Mouse (Mus musculus) hindbrain, embryonic 14.5 days (tissue): Measurements from ENCODE around the gene Krtap9-3. TPM values are rescaled to one million over a fixed set of nuclear protein-coding genes. Genes with fewer than 3 reads are reported as not detected.
"Not testable (repeated sequence)": the region's sequence is repeated elsewhere in the genome, so short reads cannot be mapped to it uniquely, and the experiment has no call there.

ENCODE experiments used
- ATAC-seq: fragments of 200-750 bp; cut with Nextera tagmentation; 2 replicates; pipeline ENCODE4 v1.8.0; 2017; ENCODE audit warnings: moderate number of reproducible peaks, mild to moderate bottlenecking, moderate TSS enrichment, moderate library complexity; ENCODE audit not compliant: low FRiP score
- DNase-seq: peaks from one replicate; pipeline ENCODE4 v3.0.0-alpha.2; 2015; ENCODE audit warnings: low spot score
- H3K27ac ChIP-seq: fragments of 300-500 bp; sonication (generic); 2 replicates; pipeline ENCODE4 v1.5.1; 2014; ENCODE audit warnings: mild to moderate bottlenecking, moderate library complexity
- H3K27me3 ChIP-seq: fragments of 300-500 bp; sonication (generic); 2 replicates; pipeline ENCODE4 v1.6.1; 2014; ENCODE audit warnings: mild to moderate bottlenecking, low read length, mixed read lengths; ENCODE audit not compliant: control insufficient read depth, insufficient read depth
- H3K36me3 ChIP-seq: fragments of 300-500 bp; sonication (generic); replicated peaks from 2 replicates; pipeline ENCODE4 v1.6.1; 2014; ENCODE audit not compliant: control insufficient read depth, insufficient read depth
- H3K4me1 ChIP-seq: fragments of 300-500 bp; sonication (generic); replicated peaks from 2 replicates; pipeline ENCODE4 v1.6.1; 2014; ENCODE audit warnings: antibody characterized with exemption, low read length, mixed read lengths; ENCODE audit not compliant: control insufficient read depth, insufficient read depth
- H3K4me2 ChIP-seq: fragments of 300-500 bp; sonication (generic); replicated peaks from 2 replicates; pipeline ENCODE4 v1.6.1; 2014; ENCODE audit warnings: mild to moderate bottlenecking, moderate library complexity
- H3K4me3 ChIP-seq: fragments of 300-500 bp; sonication (generic); replicated peaks from 2 replicates; pipeline ENCODE4 v1.5.1; 2014; ENCODE audit warnings: mild to moderate bottlenecking, low read length
- H3K9ac ChIP-seq: fragments of 300-500 bp; sonication (generic); 2 replicates; pipeline ENCODE4 v1.6.1; 2014
- H3K9me3 ChIP-seq: fragments of 300-500 bp; sonication (generic); 2 replicates; pipeline ENCODE4 v1.6.1; 2016; ENCODE audit warnings: low read length; ENCODE audit not compliant: control insufficient read depth
- WGBS: fragments of 180-500 bp; shearing (Covaris S2); extraction: QIAGEN DNeasy Blood & Tissue Kit; methylation state at CpG from one replicate; pipeline ENCODE4 v1.1.7; 2014; 5-methylcytosine and 5-hydroxymethylcytosine counted together
- polyA plus RNA-seq: library from polyadenylated mRNA; unstranded; fragments of >200 nt; fragmentation: Nextera tagmentation; extraction: Ambion mirVana; gene quantifications from 2 replicates; pipeline ENCODE4 v1.2.1, GENCODE M21; 2014

Gene Krtap9-3
- polyA plus RNA-seq, 1 experiment from 2014 or later: not detected

DNA sequence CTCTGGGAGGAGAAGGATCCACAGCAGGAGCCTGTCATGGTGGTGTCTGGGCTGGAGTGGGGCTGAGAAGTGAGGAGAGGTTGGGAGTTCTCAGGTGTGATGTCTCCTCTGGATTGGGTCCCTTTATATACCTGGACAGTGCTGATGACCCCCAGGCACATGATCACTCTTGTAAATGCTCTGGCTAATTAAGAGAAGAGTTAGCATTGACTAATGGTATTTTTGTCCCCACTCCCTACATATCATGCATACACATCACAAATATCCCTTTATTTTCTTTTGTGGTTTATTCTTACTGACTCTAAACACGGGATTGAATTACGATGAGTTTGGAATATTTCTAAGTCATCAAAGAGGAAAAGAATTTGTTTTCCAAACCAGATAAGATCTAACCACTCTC is 22.4 kb upstream of the Krtap9-3 start, which contains the start of gene Gm11562:
Gm11562 (minus strand) TSS at position 101 of the 400 bp plus-strand sequence.
- no peak within 1 kb of the TSS for H3K4me2 ChIP-seq
- H3K9ac ChIP-seq: no peak within 1 kb of the TSS
- no peaks in the 10 kb centered on the region for H3K9me3 ChIP-seq
- H3K4me1 ChIP-seq: no peaks in the 10 kb centered on the region
- no peak for DNase-seq
- H3K27ac ChIP-seq: no peak within 1 kb of the TSS
- ATAC-seq: no peak
- H3K4me3 ChIP-seq: no peak within 1 kb of the TSS
- no peaks in the 10 kb centered on the region for H3K27me3 ChIP-seq
- 91% methylated on average over 2 of the region's 2 CpGs for WGBS
- H3K36me3 ChIP-seq: no peaks in the 10 kb centered on the region

DNA sequence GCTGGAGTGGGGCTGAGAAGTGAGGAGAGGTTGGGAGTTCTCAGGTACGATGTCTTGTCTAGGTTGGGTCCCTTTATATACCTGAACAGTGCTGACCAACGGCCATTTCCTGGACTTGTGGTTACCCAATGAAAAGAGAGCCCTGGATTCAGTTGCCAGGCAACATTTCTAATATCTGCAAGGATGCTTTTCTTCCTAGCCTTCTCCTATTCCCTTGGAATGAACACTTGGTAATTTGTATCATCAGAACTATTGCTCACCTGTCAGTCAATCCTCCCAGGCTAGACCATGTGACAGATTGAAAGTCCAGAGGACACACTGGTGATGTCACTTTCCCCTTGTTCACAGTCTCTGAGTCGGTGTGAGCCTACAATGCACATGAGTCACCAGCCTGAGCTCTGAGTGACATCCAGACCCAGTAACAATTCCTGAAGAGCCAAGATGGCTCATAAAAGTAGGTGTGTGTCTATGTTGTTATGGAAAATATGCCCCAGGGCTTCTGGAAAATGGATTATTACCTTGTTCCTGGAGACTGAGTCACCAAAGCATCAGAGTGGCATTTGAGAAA is 17.0 kb upstream of the Krtap9-3 start, which contains the start of gene Krtap2-4:
Krtap2-4 (minus strand) TSS at position 51 of the 568 bp plus-strand sequence.
- Histone ChIP-seq H3K27me3 (no peaks in the 10 kb centered on the region), H3K9me3 (no peaks in the 10 kb centered on the region), H3K27ac (no peak within 1 kb of the TSS), H3K36me3 (no peaks in the 10 kb centered on the region), H3K4me2 (no peak within 1 kb of the TSS), H3K4me1 (no peaks in the 10 kb centered on the region), H3K9ac (no peak within 1 kb of the TSS), H3K4me3 (no peak within 1 kb of the TSS)
- DNase-seq (no peak), ATAC-seq (no peak)
- 66% methylated on average over 3 of the region's 3 CpGs for WGBS

DNA sequence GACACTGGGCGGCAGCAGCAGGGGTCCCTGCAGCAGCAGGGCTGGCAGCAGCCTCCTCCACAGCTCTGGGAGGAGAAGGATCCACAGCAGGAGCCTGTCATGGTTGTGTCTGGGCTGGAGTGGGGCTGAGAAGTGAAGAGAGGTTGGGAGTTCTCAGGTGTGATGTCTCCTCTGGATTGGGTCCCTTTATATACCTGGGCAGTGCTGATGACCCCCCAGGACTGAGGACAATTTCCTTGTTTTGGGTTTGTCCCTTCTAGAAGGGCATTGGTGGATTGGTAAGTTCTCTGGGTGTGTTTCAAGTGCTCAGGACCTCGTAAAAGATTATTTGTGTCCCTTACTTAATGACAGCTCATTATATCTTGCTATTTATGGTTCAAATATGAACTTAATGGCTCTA is 12.2 kb upstream of the Krtap9-3 start, which contains the start of gene Gm11937:
Gm11937 (minus strand) TSS at position 101 of the 400 bp plus-strand sequence.
- not testable (repeated sequence) for H3K4me2 ChIP-seq, H3K27ac ChIP-seq, H3K27me3 ChIP-seq, H3K4me3 ChIP-seq, ATAC-seq, H3K9me3 ChIP-seq, DNase-seq, H3K36me3 ChIP-seq, H3K9ac ChIP-seq, H3K4me1 ChIP-seq
- 79% methylated on average over 1 of the region's 2 CpGs for WGBS

DNA sequence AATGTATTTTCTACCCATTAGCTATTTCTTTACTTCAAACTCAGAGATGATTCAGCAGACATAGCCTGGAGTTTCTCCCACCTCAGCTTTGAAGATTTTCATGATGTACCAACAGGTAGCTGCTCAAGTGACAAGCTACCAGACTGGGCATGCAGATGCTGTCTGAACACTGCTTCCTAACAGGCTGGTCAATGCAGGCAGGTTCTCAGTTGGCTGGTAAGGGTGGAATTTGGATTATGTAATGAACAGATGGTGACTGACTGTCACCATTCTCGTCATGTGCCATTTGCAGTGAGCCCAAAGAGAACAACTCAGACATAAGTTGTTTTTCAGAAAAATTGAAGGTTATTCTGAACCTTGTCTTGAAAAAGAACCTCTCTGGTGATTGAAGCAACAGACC is 11.2 kb upstream of the Krtap9-3 start:
- Histone ChIP-seq H3K9ac (no peak overlapping the region), H3K4me3 (no peak overlapping the region), H3K9me3 (no peaks in the 10 kb centered on the region), H3K27me3 (no peaks in the 10 kb centered on the region), H3K4me2 (no peak overlapping the region), H3K4me1 (no peaks in the 10 kb centered on the region), H3K27ac (no peak overlapping the region), H3K36me3 (no peaks in the 10 kb centered on the region)
- no peak for ATAC-seq
- 87% methylated on average over 1 of the region's 1 CpGs for WGBS
- DNase-seq: no peak

DNA sequence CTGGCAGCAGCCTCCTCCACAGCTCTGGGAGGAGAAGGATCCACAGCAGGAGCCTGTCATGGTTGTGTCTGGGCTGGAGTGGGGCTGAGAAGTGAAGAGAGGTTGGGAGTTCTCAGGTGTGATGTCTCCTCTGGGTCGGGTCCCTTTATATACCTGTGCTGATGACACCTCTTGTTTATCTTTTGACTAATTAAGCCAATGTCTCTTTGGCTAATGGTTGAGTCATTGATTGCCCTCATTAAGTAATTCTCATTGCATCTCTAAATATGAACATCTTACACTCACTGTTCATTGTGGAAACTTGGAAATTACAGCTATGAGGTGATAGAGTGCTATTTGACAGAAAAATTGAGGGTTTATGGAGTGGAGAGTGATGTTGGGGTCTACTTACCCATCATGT is 5.3 kb upstream of the Krtap9-3 start, which contains the start of gene Gm11938:
Gm11938 (minus strand) TSS at position 101 of the 400 bp plus-strand sequence.
- not testable (repeated sequence) for H3K4me1 ChIP-seq, H3K4me2 ChIP-seq, ATAC-seq, H3K27ac ChIP-seq, H3K27me3 ChIP-seq, H3K4me3 ChIP-seq, H3K36me3 ChIP-seq, DNase-seq, H3K9me3 ChIP-seq, H3K9ac ChIP-seq
- WGBS: 79% methylated on average over 1 of the region's 1 CpGs

DNA sequence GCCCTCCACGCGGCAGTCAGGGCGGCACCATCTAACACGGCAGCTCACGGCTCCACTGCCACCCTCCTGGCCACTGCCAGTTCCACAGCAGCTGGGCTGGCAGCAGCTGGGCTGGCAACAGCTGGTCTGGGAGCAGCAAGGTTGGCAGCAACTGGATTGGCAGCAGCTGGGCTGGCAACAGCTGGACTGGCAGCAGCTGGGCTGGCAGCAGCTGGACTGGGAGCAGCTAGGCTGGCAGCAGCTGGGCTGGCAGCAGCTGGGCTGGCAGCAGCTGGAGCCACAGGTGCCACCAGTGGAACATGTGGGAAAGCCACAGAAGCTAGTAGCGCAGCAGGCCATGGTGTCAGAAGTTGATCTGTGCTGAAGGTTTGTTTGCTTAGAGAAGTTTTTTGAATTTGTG is 6.9 kb downstream of the Krtap9-3 start, which contains the start of gene Krtap1-3:
Krtap1-3 (minus strand) TSS at position 359 of the 400 bp plus-strand sequence.
- H3K27me3 ChIP-seq: no peaks in the 10 kb centered on the region
- no peak within 1 kb of the TSS for H3K4me3 ChIP-seq
- H3K9me3 ChIP-seq: no peaks in the 10 kb centered on the region
- H3K27ac ChIP-seq: no peak within 1 kb of the TSS
- no peaks in the 10 kb centered on the region for H3K36me3 ChIP-seq
- 84% methylated on average over 6 of the region's 6 CpGs for WGBS
- no peak within 1 kb of the TSS for H3K9ac ChIP-seq
- no peak for ATAC-seq
- no peak within 1 kb of the TSS for H3K4me2 ChIP-seq
- DNase-seq: no peak
- no peaks in the 10 kb centered on the region for H3K4me1 ChIP-seq

DNA sequence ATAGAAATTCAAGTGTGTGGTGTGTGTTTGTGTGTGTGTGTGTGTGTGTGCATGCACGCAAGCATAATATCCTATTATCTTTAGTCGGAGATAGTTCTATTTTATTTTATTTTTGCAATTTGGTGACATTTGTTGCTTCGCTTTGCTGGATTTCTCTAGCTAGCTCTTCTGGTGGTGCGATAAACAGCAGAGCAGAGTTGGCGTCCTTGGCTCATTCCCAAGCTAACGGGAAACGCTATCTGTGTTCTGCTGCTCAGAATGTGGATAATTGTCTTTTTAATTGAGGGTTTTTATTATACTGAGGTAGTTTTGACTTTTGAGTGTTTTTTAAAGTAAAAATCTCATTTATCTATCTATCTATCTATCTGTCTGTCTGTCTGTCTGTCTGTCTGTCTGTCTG is 12.8 kb downstream of the Krtap9-3 start:
- DNase-seq (no peak), ATAC-seq (no peak)
- Histone ChIP-seq H3K9ac (no peak overlapping the region), H3K4me2 (no peak overlapping the region), H3K27ac (no peak overlapping the region), H3K27me3 (no peaks in the 10 kb centered on the region), H3K9me3 (no peaks in the 10 kb centered on the region), H3K4me3 (no peak overlapping the region), H3K4me1 (no peaks in the 10 kb centered on the region), H3K36me3 (no peaks in the 10 kb centered on the region)
- 90% methylated on average over 7 of the region's 7 CpGs for WGBS

DNA sequence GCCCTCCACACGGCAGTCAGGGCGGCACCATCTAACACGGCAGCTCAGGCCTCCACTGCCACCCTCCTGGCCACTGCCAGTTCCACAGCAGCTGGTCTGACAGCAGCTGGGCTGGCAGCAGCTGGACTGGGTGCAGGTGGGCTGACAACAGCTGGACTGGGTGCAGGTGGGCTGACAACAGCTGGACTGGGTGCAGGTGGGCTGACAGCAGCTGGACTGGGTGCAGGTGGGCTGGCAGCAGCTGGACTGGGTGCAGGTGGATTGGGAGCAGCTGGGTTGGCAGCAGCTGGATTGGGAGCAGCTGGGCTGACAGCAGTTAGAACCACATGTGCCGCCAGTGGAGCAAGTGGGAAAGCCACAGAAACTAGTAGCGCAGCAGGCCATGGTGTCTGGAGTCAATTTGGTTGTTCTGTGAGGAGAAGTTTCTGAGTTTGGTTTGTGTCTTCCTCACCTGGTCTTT is 14.6 kb downstream of the Krtap9-3 start, which contains the start of gene Krtap1-4:
Krtap1-4 (minus strand) TSS at position 410 of the 460 bp plus-strand sequence.
- no peaks in the 10 kb centered on the region for H3K4me1 ChIP-seq
- H3K27ac ChIP-seq: no peak within 1 kb of the TSS
- no peak within 1 kb of the TSS for H3K4me3 ChIP-seq
- no peaks in the 10 kb centered on the region for H3K9me3 ChIP-seq
- 90% methylated on average over 5 of the region's 5 CpGs for WGBS
- H3K36me3 ChIP-seq: no peaks in the 10 kb centered on the region
- H3K4me2 ChIP-seq: no peak within 1 kb of the TSS
- DNase-seq: no peak
- no peak for ATAC-seq
- no peak within 1 kb of the TSS for H3K9ac ChIP-seq
- H3K27me3 ChIP-seq: no peaks in the 10 kb centered on the region

DNA sequence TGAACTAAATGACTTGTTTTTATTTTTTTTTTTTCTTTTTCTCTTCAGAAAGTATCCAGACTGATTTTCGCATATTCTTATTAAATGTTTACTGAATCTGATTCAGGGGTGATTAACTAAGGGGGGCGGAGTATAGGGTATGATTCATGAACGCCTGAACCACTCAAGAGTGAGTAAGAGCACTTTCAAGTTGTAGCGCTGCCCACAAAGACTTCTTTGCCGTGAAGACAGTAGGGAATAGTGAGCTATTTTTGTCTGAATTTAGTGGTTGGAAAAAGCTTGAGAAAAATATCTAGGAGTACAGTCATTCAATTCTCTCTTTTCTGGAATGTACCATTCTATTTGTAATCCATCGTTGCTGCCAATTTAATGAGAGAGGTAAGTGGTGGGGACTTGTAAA is 16.3 kb downstream of the Krtap9-3 start:
- Histone ChIP-seq H3K4me1 (no peaks in the 10 kb centered on the region), H3K9me3 (no peaks in the 10 kb centered on the region), H3K36me3 (no peaks in the 10 kb centered on the region), H3K4me3 (no peak overlapping the region), H3K27ac (no peak overlapping the region), H3K4me2 (no peak overlapping the region), H3K9ac (no peak overlapping the region), H3K27me3 (no peaks in the 10 kb centered on the region)
- 91% methylated on average over 6 of the region's 6 CpGs for WGBS
- DNase-seq (no peak), ATAC-seq (no peak)
